In genomic region chr4:108015067-108015765, GRCm38 (mm10) we compare ENCODE assay signal across 9 mouse cellular contexts. TPM values are rescaled to one million over a fixed set of nuclear protein-coding genes. Genes with fewer than 3 reads are reported as not detected.
DNase-seq lines count a peak whose midpoint lies in the region; ATAC-seq lines count a peak whose summit lies in the region.
"Had no signal": no experiment of that assay in that cellular context is flagged by ENCODE, and none has a peak within 500 bp of the region (broad histone marks: within the 10 kb centered on the region; RNA-seq: fewer than 3 reads in every experiment).

No protein-coding gene starts in this region.

- H3K9ac ChIP-seq in hindbrain, embryonic 11.5 days (ENCODE audit: low read depth, low read length) = no peak overlapping the region
- H3K9ac ChIP-seq in liver, embryonic 12.5 days = no peak overlapping the region
- H3K9ac ChIP-seq: midbrain, embryonic 12.5 days had no signal

- no peaks in the 10 kb centered on the region for H3K9me3 ChIP-seq in hindbrain, embryonic 10.5 days
- H3K9me3 ChIP-seq in hindbrain, embryonic 11.5 days (ENCODE audit: control insufficient read depth, low read length) = no peaks in the 10 kb centered on the region
- no peaks in the 10 kb centered on the region for H3K9me3 ChIP-seq in liver, embryonic 12.5 days (replicated peaks)
- H3K9me3 ChIP-seq: midbrain, embryonic 12.5 days had no signal

- ATAC-seq in hindbrain, embryonic 11.5 days (ENCODE audit: low FRiP score) = no peak
- peak; percentile 72 for ATAC-seq in liver, embryonic 12.5 days

- no peak overlapping the region for H3K4me3 ChIP-seq in hindbrain, embryonic 10.5 days
- H3K4me3 ChIP-seq in hindbrain, embryonic 11.5 days (ENCODE audit: low read depth, low read length) = no peak overlapping the region
- H3K4me3 ChIP-seq in liver, embryonic 12.5 days = no peak overlapping the region
- H3K4me3 ChIP-seq: midbrain, embryonic 12.5 days had no signal

- WGBS in hindbrain, embryonic 10.5 days = 67% methylated on average over 14 of the region's 14 CpGs
- 65% methylated on average over 14 of the region's 14 CpGs for whole genome bisulfite sequencing in hindbrain, embryonic 11.5 days
- WGBS in liver, embryonic 12.5 days (ENCODE audit: insufficient replicate concordance) = 41% methylated on average over 14 of the region's 14 CpGs

- 0 out of 2 replicates have a peak overlapping the region, but pooled peaks have one; percentile 8 for H3K27ac ChIP-seq in hindbrain, embryonic 10.5 days
- no peak overlapping the region for H3K27ac ChIP-seq in hindbrain, embryonic 11.5 days (ENCODE audit: low read depth, low read length)
- no peak overlapping the region for H3K27ac ChIP-seq in liver, embryonic 12.5 days
- H3K27ac ChIP-seq: midbrain, embryonic 12.5 days had no signal

- no peak for DNase-seq in hindbrain, embryonic 10.5 days (ENCODE audit: low spot score)
- no peak for DNase-seq in hindbrain, embryonic 11.5 days (ENCODE audit: low spot score)
- peak; percentile 51 for DNase-seq in ZHBTc4 (ENCODE audit: low read depth, low spot score)
- peak; percentile 80 for DNase-seq in heart, adult 8-10 months (ENCODE audit: low spot score)
- no peak for DNase-seq in cerebellum, adult 9-10 months
- no peak for DNase-seq in layer of hippocampus, postnatal 10 days (ENCODE audit: low spot score in 2 of 2)
- DNase-seq in right cerebral cortex, postnatal 4 days = no peak

- no peaks in the 10 kb centered on the region for H3K36me3 ChIP-seq in hindbrain, embryonic 10.5 days
- no peaks in the 10 kb centered on the region for H3K36me3 ChIP-seq in hindbrain, embryonic 11.5 days (ENCODE audit: control insufficient read depth, insufficient read depth, low read length)
- H3K36me3 ChIP-seq in liver, embryonic 12.5 days = no peaks in the 10 kb centered on the region
- H3K36me3 ChIP-seq: midbrain, embryonic 12.5 days had no signal

- peaks cover 17% of the 10 kb centered on the region for H3K4me1 ChIP-seq in hindbrain, embryonic 10.5 days (replicated peaks)
- no peaks in the 10 kb centered on the region for H3K4me1 ChIP-seq in hindbrain, embryonic 11.5 days (replicated peaks; ENCODE audit: control insufficient read depth, insufficient read depth, low read length)
- H3K4me1 ChIP-seq in liver, embryonic 12.5 days = peaks cover 12% of the 10 kb centered on the region

- H3K27me3 ChIP-seq in hindbrain, embryonic 10.5 days (ENCODE audit: insufficient read depth, poor library complexity, severe bottlenecking) = no peaks in the 10 kb centered on the region
- H3K27me3 ChIP-seq in hindbrain, embryonic 11.5 days (ENCODE audit: control insufficient read depth, insufficient read depth, low read length) = no peaks in the 10 kb centered on the region
- peaks cover 23% of the 10 kb centered on the region for H3K27me3 ChIP-seq in liver, embryonic 12.5 days (replicated peaks)
- H3K27me3 ChIP-seq: midbrain, embryonic 12.5 days had no signal

- no peak overlapping the region for H3K4me2 ChIP-seq in hindbrain, embryonic 11.5 days (replicated peaks; ENCODE audit: low read depth, low read length)
- H3K4me2 ChIP-seq in liver, embryonic 12.5 days = no peak overlapping the region
- H3K4me2 ChIP-seq: midbrain, embryonic 12.5 days had no signal

RNA-seq across cellular contexts. Expression of gene Slc1a7, which starts 47.1 kb away (rescaled TPM):
- not detected in 2 replicates for polyA plus RNA-seq in hindbrain, embryonic 10.5 days (2016; fragmentation: Nextera tagmentation; extraction: Ambion mirVana)
- not detected in 2 replicates for polyA plus RNA-seq in hindbrain, embryonic 11.5 days (2014; fragmentation: Nextera tagmentation; extraction: Ambion mirVana)
- total RNA-seq in heart, adult 8-10 months (2022) = under 1 TPM in 3 of 4 experiments, not detected in 1; 0.16 to 0.60 (median 0.41) TPM
- not detected in 2 replicates for polyA plus RNA-seq in liver, embryonic 12.5 days (2016; fragmentation: Nextera tagmentation; extraction: Ambion mirVana)
- total RNA-seq in layer of hippocampus, postnatal 10 days (2021) = under 1 TPM; 0.14 to 0.18 TPM
- polyA plus RNA-seq: midbrain, embryonic 12.5 days had no signal

Comparison
In these comparisons a context has a peak if more than half of its experiments do, and no peak if none do; other contexts are left out.
1. DNase-seq: peak in ZHBTc4 (single experiment) and heart, adult 8-10 months (single experiment); none in hindbrain, embryonic 10.5 days (single experiment), hindbrain, embryonic 11.5 days (single experiment), cerebellum, adult 9-10 months (single experiment), layer of hippocampus, postnatal 10 days (0 of 2) and right cerebral cortex, postnatal 4 days (single experiment).